Mouse (Mus musculus) thymus, adult 2 months (tissue): ENCODE data around the gene 1810037I17Rik. TPM values are rescaled to one million over a fixed set of nuclear protein-coding genes. Genes with fewer than 3 reads are reported as not detected.

Experiments
- DNase-seq: peaks from one replicate; pipeline ENCODE4 v3.0.0; 2021
- H3K27ac ChIP-seq: fragments of 200-500 bp; 2 replicates; pipeline ENCODE4 v1.5.1; 2012; ENCODE audit warnings: low read length, control low read depth; ENCODE audit not compliant: control insufficient read depth, insufficient read depth
- H3K27me3 ChIP-seq: fragments of 200-500 bp; 2 replicates; pipeline ENCODE4 v1.6.1; 2012; ENCODE audit warnings: mild to moderate bottlenecking, low read length, moderate library complexity, mixed read lengths; ENCODE audit not compliant: control insufficient read depth, insufficient read depth
- H3K36me3 ChIP-seq: fragments of 200-500 bp; 2 replicates; pipeline ENCODE4 v1.6.1; 2012; ENCODE audit warnings: mild to moderate bottlenecking, low read length, moderate library complexity; ENCODE audit not compliant: control insufficient read depth, insufficient read depth
- H3K4me1 ChIP-seq: fragments of 200-500 bp; replicated peaks from 2 replicates; pipeline ENCODE4 v1.6.1; 2012; ENCODE audit warnings: low read length; ENCODE audit not compliant: control insufficient read depth, insufficient read depth
- H3K4me3 ChIP-seq: fragments of 200-500 bp; 2 replicates; pipeline ENCODE4 v1.5.1; 2012; ENCODE audit warnings: mild to moderate bottlenecking, low read length, control low read depth, moderate library complexity; ENCODE audit not compliant: control insufficient read depth, insufficient read depth
- CTCF ChIP-seq: fragments of 200-500 bp; IDR thresholded peaks from 2 replicates; pipeline ENCODE4 v1.5.1; 2012; ENCODE audit warnings: mild to moderate bottlenecking, control low read depth, low read length, moderate library complexity, borderline replicate concordance; ENCODE audit not compliant: control insufficient read depth, poor library complexity, insufficient read depth; ENCODE audit errors: extremely low read depth
- POLR2A ChIP-seq: fragments of 200-500 bp; IDR thresholded peaks from 2 replicates; pipeline ENCODE4 v1.6.1; 2012; ENCODE audit warnings: mild to moderate bottlenecking, low read length, control low read depth, moderate library complexity; ENCODE audit not compliant: control insufficient read depth, poor library complexity, insufficient read depth; ENCODE audit errors: extremely low read depth
- WGBS: fragments of 180-500 bp; shearing (Covaris S2); methylation state at CpG from one replicate; pipeline ENCODE4 v1.1.7; 2018; 5-methylcytosine and 5-hydroxymethylcytosine counted together
- polyA plus RNA-seq: library from polyadenylated mRNA; depleted of rRNA; stranded (reverse); fragments of >200 nt; gene quantifications from 2 replicates; pipeline ENCODE4 v1.2.3, GENCODE M21; 2012

The 1810037I17Rik gene
- polyA plus RNA-seq, 1 experiment, result 35.8 TPM

DNA sequence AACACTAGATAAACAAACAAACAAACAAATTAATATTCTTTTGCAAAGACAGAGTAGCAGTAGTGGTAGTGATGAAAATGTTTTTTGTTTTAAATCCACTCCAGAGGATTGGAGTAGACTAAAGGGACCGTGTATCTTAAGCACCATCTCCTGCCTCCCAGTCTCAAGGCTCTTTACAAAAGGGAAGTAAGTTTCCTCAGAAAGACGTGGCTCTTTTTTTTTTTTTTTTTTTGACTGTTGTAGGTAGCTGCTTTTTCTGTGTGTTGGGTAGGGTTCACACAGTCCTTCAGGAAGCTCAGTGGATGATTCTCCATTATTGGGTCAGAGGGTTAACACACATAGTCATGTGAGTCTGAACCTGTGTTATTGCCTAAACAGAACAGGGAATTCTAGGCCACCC lies 5.3 kb upstream of the 1810037I17Rik start:
- Histone ChIP-seq H3K27ac (no peak overlapping the region), H3K27me3 (no peaks in the 10 kb centered on the region), H3K36me3 (no peaks in the 10 kb centered on the region), H3K4me1 (no peaks in the 10 kb centered on the region), H3K4me3 (no peak overlapping the region)
- no peak for DNase-seq
- 26% methylated on average over 2 of the region's 2 CpGs for WGBS
- TF ChIP-seq CTCF (no peak), POLR2A (no peak)

DNA sequence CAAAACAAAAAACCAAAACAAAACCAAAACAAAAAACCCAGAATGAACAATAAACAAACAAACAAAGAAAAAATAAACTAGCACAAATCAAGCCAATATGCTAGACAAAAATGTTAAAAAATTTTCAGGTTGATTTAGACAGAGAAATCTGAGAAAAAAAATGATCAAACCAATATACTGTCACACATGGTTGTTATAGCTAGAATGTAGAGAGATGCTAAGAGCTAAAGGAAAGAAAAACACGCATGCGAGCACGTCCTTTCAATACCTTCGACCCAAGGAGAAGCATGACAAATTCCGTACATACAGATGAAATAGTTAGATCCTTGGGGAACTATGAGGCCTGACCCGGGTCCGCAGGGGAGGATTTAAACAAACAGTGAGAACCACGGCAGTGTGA lies 4.7 kb upstream of the 1810037I17Rik start, which contains the start of gene Gm10959:
Gene Gm10959 (minus strand): TSS at position 101 of the 400 bp plus-strand sequence.
- no peak within 1 kb of the TSS for H3K27ac ChIP-seq
- no peaks in the 10 kb centered on the region for H3K36me3 ChIP-seq
- H3K4me3 ChIP-seq, result no peak within 1 kb of the TSS
- TF ChIP-seq POLR2A (no peak), CTCF (no peak)
- 96% methylated on average over 8 of the region's 8 CpGs for WGBS
- H3K27me3 ChIP-seq, result no peaks in the 10 kb centered on the region
- no peaks in the 10 kb centered on the region for H3K4me1 ChIP-seq
- no peak for DNase-seq

DNA sequence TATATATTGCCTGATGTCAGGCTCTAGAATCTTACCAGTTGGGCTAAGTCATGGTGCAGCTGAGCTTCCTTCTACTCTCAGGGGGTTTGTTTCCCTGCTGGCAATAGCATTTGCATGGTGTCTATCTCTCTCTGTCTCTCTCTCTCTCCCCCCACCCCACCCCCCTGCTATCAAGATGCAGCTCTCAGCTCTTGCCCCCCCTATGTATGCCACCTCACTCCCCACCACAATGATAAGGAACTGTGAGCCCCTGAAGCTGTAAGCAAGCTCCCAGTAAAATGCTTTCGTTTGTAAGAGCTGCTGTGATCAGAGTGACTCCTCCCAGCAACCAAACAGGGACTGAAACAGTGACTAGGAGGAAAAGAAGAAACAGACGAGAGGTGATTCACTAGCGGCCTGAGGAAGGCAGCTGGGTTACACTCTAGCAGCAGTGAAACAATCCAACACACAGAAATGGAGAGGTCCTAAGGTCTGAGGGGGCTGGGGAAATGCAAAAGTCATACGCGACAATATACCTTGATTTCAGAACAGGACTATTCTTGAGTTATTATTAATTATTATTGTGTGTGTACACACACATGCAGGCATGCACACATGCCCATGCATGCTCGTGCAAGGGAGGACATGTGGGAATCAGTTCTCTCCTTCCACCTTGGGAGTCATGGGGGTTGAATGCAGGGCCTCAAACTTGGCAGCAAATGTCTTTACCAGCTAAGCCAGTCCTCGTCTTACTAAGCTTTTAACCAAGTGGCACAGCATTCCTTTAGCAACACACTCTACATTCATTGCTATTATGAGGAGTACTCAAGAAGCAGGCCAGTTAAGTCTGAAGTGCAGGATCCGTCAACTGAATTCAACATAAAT lies 3.2 kb upstream of the 1810037I17Rik start:
- WGBS, result 69% methylated on average over 8 of the region's 8 CpGs
- no peak for TF ChIP-seq CTCF
- TF ChIP-seq POLR2A, result no peak

DNA sequence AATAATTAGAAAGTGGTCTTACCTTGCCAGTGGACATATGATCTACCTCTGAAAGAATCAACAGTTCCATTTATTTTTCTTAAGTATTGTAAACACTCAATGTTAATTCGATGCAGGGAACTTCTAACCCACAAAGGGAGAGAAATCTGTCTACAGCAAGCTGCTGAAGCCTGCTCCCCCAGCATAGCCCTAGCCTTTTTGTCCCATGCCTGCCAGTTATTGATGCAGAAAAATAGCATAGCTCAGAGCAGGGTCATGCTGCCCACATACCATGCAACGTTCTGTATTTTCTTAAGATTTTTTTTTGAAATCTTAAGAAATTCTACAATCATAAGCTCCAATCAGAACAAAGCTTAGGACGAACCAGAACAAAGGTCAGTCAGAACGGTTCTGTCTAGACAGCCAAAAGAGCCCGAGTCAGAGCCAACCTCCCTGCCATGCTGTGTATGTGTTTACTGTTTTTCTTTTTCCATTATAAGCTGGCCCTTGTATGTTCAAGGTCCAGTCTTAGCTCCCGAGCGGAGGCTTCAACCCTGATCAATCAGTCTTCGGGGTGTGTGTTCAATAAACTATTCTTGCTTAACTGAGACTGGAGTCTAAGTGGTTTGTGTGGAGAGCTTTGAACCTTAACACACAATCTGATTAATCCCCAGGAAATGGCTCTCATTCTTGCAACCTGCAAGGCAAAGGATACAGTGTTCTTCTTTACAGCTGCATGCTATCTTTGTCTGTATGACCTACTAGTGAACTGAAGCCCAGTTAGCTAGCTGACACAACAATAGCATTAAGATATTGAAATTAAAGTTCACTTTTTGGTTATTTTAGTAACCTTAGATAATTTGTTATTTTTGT lies 2.1 kb upstream of the 1810037I17Rik start:
- Histone ChIP-seq H3K27ac (no peak overlapping the region), H3K36me3 (no peaks in the 10 kb centered on the region), H3K27me3 (no peaks in the 10 kb centered on the region), H3K4me1 (no peaks in the 10 kb centered on the region), H3K4me3 (no peak overlapping the region)
- no peak for TF ChIP-seq POLR2A
- TF ChIP-seq CTCF, result no peak
- WGBS, result 93% methylated on average over 8 of the region's 8 CpGs
- no peak for DNase-seq

More for the DNA sequence above, 3.2 kb upstream of the 1810037I17Rik start:
- no peak overlapping the region for H3K27ac ChIP-seq
- no peak overlapping the region for H3K4me3 ChIP-seq
- H3K36me3 ChIP-seq, result no peaks in the 10 kb centered on the region
- no peaks in the 10 kb centered on the region for H3K4me1 ChIP-seq
- DNase-seq, result no peak
- H3K27me3 ChIP-seq, result no peaks in the 10 kb centered on the region

DNA sequence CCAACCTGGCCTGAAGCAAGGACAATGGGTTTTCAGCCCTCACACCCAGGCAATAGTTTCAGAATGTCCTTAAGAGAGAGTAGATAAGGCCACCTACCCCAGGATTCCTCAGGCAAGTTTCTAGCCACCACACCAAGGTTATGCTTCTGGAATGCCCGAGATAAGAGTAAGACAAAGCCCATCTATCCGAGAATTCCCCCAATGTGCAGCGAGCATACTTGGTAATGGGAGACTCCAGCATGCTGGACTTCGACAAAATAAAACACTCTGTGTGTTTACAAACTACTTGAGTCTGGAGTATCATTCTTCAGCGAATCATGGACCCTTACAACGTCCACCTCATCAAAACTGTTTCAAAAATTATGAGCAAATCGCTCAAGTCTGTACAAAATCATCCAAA lies 856 bp upstream of the 1810037I17Rik start:
- 87% methylated on average over 7 of the region's 7 CpGs for WGBS
- H3K27me3 ChIP-seq, result no peaks in the 10 kb centered on the region
- no peak overlapping the region for H3K4me3 ChIP-seq
- no peak overlapping the region for H3K27ac ChIP-seq
- TF ChIP-seq POLR2A (no peak), CTCF (no peak)
- H3K4me1 ChIP-seq, result no peaks in the 10 kb centered on the region
- DNase-seq, result no peak
- no peaks in the 10 kb centered on the region for H3K36me3 ChIP-seq

DNA sequence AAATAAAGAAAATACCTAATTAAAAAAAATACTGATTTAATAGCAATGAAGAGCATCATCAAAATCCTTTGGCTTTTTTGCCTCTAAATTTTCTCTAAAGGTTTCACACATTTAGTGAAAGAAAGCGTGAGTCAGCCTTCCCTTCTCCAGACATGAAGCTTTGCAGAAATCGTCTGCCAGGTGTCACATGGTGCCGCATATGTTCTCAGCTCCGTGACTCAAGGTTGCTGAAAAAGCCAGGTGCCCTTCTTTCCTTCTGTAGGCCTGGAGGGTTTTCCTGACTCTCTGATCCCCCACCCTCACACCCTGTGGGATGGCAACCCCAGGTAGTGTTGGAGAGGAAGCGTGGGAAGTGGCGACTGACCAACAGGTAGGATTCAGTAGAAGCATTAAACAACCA lies 5.7 kb downstream of the 1810037I17Rik start:
- Histone ChIP-seq H3K27me3 (no peaks in the 10 kb centered on the region), H3K36me3 (no peaks in the 10 kb centered on the region), H3K4me3 (no peak overlapping the region), H3K27ac (no peak overlapping the region), H3K4me1 (no peaks in the 10 kb centered on the region)
- TF ChIP-seq POLR2A (no peak), CTCF (no peak)
- DNase-seq, result no peak
- 96% methylated on average over 6 of the region's 6 CpGs for WGBS
